Mouse (Mus musculus) ES-E14 (cell line): ENCODE measurements around the gene Pop7. TPM values are rescaled to one million over a fixed set of nuclear protein-coding genes. Genes with fewer than 3 reads are reported as not detected.

Experiments used
- DNase-seq: peaks from one replicate; pipeline ENCODE4 v3.0.0-alpha.2; 2013; ENCODE audit warnings: low read depth, low spot score
- H3K27ac ChIP-seq: 2 replicates; pipeline ENCODE4 v1.5.1; 2012; ENCODE audit warnings: low read depth, mild to moderate bottlenecking, low read length, moderate library complexity, mixed read lengths; ENCODE audit not compliant: poor library complexity, insufficient read depth, severe bottlenecking
- H3K36me3 ChIP-seq: 2 replicates; pipeline ENCODE4 v1.6.1; 2012; ENCODE audit warnings: mild to moderate bottlenecking, low read length, moderate library complexity, mixed read lengths; ENCODE audit not compliant: control insufficient read depth, poor library complexity, insufficient read depth, severe bottlenecking
- H3K4me1 ChIP-seq, 2 experiments: fragments of 150-350 bp in 1 of 2; sonication (generic) in 1 of 2; 2 replicates each; pipeline ENCODE4 v1.6.1; 2012; ENCODE audit warnings: low read length in 2 of 2, mild to moderate bottlenecking in 1 of 2, mixed read lengths in 1 of 2; ENCODE audit not compliant: control insufficient read depth in 2 of 2, insufficient read depth in 2 of 2, poor library complexity in 1 of 2
- H3K4me3 ChIP-seq, 2 experiments: fragments of 150-350 bp in 1 of 2; sonication (generic) in 1 of 2; 2 replicates each; pipeline ENCODE4 v1.5.1; 2012; ENCODE audit warnings: low read length in 2 of 2, low read depth in 1 of 2, mild to moderate bottlenecking in 1 of 2, mixed read lengths in 1 of 2; ENCODE audit not compliant: insufficient read depth in 1 of 2, poor library complexity in 1 of 2, severe bottlenecking in 1 of 2
- H3K9ac ChIP-seq: 2 replicates; pipeline ENCODE4 v1.6.1; 2012; ENCODE audit warnings: low read depth, mild to moderate bottlenecking, low read length, mixed read lengths; ENCODE audit not compliant: poor library complexity, insufficient read depth, severe bottlenecking
- H3K9me3 ChIP-seq: fragments of 150-350 bp; sonication (generic); 2 replicates; pipeline ENCODE4 v1.6.1; 2012; ENCODE audit warnings: low read depth, mild to moderate bottlenecking, low read length; ENCODE audit not compliant: control insufficient read depth, insufficient read depth
- CHD2 ChIP-seq: IDR thresholded peaks from 2 replicates; pipeline ENCODE4 v1.6.1; 2014; ENCODE audit warnings: mild to moderate bottlenecking, low read depth, low read length, inconsistent platforms
- HCFC1 ChIP-seq: IDR thresholded peaks from 2 replicates; pipeline ENCODE4 v1.6.1; 2012; ENCODE audit warnings: low read length, inconsistent platforms, borderline replicate concordance; ENCODE audit not compliant: insufficient read depth
- MAFK ChIP-seq: IDR thresholded peaks from 2 replicates; pipeline ENCODE4 v1.6.1; 2014; ENCODE audit warnings: mild to moderate bottlenecking, low read depth, low read length, inconsistent platforms; ENCODE audit not compliant: insufficient read depth
- ZC3H11A ChIP-seq: IDR thresholded peaks from 2 replicates; pipeline ENCODE4 v1.6.1; 2012; ENCODE audit warnings: low read depth, mild to moderate bottlenecking, inconsistent platforms, low read length, borderline replicate concordance
- ZNF384 ChIP-seq: IDR thresholded peaks from 2 replicates; pipeline ENCODE4 v1.6.1; 2012; ENCODE audit warnings: low read depth, low read length, inconsistent platforms
- in situ Hi-C, 2 experiments: fragments of 600-800 bp; cut with MboI; formaldehyde crosslinking; loops; one replicate each; pipeline ENCODE4 v1.15.1; 2025; ENCODE audit warnings: low sequenced_read_pairs in 2 of 2, inconsistent platforms in 1 of 2; ENCODE audit not compliant: unreplicated experiment in 2 of 2
- total RNA-seq: library from RNA; depleted of rRNA; stranded (reverse); fragments of 300-350 nt; gene quantifications from 2 replicates; pipeline ENCODE4 v1.2.3, GENCODE M21; 2012

Gene Pop7
- total RNA-seq, 1 experiment: 41.7 TPM

DNA sequence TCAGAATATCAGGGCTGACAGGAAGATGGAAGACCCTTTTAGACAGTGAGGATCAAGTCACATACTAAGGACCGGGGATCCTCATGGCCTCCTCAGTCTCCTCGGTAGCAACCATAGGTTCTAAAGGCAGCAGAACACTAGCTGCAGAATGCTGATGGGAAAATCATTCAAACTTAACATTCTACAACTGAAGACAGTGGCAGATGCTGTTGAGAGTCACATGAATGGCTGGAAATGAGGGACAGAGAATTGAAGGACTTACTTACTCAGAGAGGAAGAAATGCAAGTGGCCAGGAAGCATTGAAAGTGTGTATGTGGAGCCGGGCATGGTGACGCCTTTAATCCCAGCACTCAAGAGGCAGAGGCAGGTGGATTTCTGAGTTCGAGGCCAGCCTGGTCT, 25.4 kb downstream of the Pop7 start, which contains the start of gene Zan:
TSS of gene Zan (minus strand) at position 101 of the 400 bp plus-strand sequence.
- Histone ChIP-seq H3K36me3 (no peaks in the 10 kb centered on the region), H3K9ac (no peak within 1 kb of the TSS), H3K9me3 (no peaks in the 10 kb centered on the region), H3K27ac (no peak within 1 kb of the TSS), H3K4me1 (no peaks in the 10 kb centered on the region), H3K4me3 (no peak within 1 kb of the TSS)
- no peak for DNase-seq
- in situ Hi-C loops: no loop called here
- TF ChIP-seq CHD2: no peak
- no peak for TF ChIP-seq HCFC1
- TF ChIP-seq ZC3H11A: no peak
- TF ChIP-seq ZNF384: no peak
- no peak for TF ChIP-seq MAFK

DNA sequence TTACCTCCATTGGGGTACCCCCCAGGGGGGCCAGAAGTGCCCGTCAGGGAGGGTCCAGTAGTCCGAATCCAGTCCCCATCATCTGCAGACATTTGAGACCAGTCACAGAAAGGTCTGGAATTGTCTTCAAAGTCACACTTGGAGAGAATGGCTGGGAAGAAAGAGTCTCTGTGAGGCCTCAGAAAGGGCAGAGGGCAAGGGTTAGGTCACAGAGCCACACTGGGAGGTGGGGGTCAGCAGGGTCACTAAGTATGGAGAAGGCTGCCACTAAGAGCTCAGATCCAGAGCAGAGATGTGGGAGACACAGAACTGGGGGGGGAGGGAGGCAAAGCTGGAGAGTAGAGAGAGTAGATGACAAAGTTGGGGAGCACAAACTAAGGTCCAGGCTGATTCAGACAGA, 28.0 kb downstream of the Pop7 start:
- TF ChIP-seq HCFC1 (no peak), ZNF384 (no peak), CHD2 (no peak), MAFK (no peak), ZC3H11A (no peak)
- in situ Hi-C loops: no loop called here
- Histone ChIP-seq H3K9ac (no peak overlapping the region), H3K36me3 (no peaks in the 10 kb centered on the region), H3K4me1 (no peaks in the 10 kb centered on the region), H3K9me3 (no peaks in the 10 kb centered on the region), H3K27ac (no peak overlapping the region), H3K4me3 (no peak overlapping the region)
- DNase-seq: no peak

DNA sequence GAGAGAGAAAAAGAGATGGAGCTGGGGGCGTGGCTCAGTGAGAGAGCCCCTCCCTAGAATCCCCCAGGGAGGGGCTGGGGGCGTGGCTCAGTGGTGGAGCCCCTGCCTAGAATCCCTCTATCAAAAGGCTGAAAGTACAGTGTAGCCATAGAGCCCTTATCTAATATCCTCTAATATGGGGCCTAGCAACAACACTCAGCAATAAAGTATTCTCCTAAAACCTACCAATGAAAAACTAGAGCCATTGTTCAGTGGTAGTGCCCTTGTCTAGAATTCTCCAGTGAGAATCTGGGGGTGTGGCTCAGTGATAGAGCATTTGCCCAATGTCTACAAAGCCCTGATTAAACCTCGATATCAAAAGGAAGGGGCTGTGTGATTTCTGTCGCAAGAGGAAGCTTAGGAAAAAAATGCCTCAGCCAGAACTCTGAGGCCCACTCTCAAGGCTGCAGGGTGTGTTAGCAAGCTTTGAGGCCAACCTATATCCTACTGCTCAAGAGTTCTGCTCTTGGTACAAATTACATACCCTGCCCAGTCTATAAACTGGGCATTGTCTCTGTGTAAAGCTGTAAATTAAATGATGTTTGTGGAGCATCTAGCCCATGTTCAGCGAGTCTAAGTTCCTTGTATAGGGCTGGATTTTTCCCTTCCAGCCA, 29.9 kb downstream of the Pop7 start:
- no peaks in the 10 kb centered on the region for H3K4me1 ChIP-seq
- no peak overlapping the region for H3K9ac ChIP-seq
- TF ChIP-seq CHD2 (no peak), ZNF384 (no peak), MAFK (no peak), HCFC1 (no peak), ZC3H11A (no peak)
- H3K36me3 ChIP-seq: no peaks in the 10 kb centered on the region
- no peak for DNase-seq
- H3K9me3 ChIP-seq: no peaks in the 10 kb centered on the region
- in situ Hi-C loops: no loop called here
- H3K27ac ChIP-seq: no peak overlapping the region
- H3K4me3 ChIP-seq: no peak overlapping the region

DNA sequence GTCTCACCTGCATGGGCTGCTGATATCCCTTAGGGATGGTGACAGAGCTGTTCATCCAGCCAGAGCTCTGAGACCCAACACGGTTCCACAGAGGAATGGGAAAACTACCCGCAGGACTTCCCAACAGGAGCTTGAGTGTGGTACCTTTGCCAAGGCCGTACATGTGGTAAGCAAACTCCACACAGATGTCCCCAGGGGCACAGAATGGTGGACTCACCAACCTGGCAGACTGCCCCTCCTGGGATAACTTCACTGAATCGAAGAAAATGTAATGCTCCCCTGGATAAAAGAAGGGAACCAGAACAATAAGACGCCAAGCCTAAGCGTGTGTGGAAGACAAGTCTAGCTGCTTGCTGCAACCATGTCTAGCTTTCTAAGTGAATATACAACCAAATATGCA, 35.4 kb downstream of the Pop7 start:
- in situ Hi-C loops: no loop called here
- DNase-seq: no peak
- H3K36me3 ChIP-seq: no peaks in the 10 kb centered on the region
- TF ChIP-seq HCFC1 (no peak), MAFK (no peak), CHD2 (no peak)
- H3K4me3 ChIP-seq: no peak overlapping the region
- no peak overlapping the region for H3K27ac ChIP-seq
- H3K4me1 ChIP-seq: no peaks in the 10 kb centered on the region
- H3K9me3 ChIP-seq: no peaks in the 10 kb centered on the region
- H3K9ac ChIP-seq: no peak overlapping the region

DNA sequence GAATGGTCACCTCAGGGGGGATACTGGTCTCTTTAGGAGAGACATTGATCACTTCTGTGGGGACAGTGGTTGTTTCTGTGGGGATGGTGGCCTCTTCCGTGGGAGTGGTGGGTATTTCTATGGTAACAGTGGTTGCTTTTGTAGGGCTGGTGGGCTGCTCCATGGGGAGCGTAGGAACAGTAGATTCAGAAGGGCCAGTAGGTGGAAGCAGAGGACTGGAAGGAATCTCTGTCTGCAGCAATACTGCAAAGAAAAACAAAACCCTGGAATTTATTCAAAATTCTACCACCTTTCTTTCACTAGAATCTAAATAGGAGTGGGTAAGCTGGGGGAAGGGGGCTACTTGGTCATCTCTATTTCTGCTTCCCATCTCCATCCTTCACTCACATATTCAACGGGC, 37.3 kb downstream of the Pop7 start:
- TF ChIP-seq HCFC1 (no peak), ZNF384 (no peak)
- no peaks in the 10 kb centered on the region for H3K36me3 ChIP-seq
- H3K4me3 ChIP-seq: no peak overlapping the region
- no peak for DNase-seq
- H3K27ac ChIP-seq: no peak overlapping the region
- in situ Hi-C loops: no loop called here
- no peaks in the 10 kb centered on the region for H3K4me1 ChIP-seq
- no peak overlapping the region for H3K9ac ChIP-seq
- no peaks in the 10 kb centered on the region for H3K9me3 ChIP-seq
